Comparison of ENCODE assay signal across 8 mouse cellular contexts in genomic region chr7:24364827-24365226, GRCm38 (mm10). TPM values are rescaled to one million over a fixed set of nuclear protein-coding genes. Genes with fewer than 3 reads are reported as not detected.
A peak's percentile ranks its signal among the peaks of the same experiment; 100 is the strongest.
DNase-seq lines count a peak whose midpoint lies in the region; ATAC-seq and TF ChIP-seq lines count a peak whose summit lies in the region.

No protein-coding gene starts in this region.

- peak; percentile 19 for ATAC-seq in inflammation-experienced regulatory T-cells, adult 6 months

- intact Hi-C loops in gastrocnemius, postnatal 14 days (cut with DNase I; ENCODE audit: low total_unique reads): loop anchor here (2.0 to 5.0 kb wide), 2 partner anchors 20 to 42 kb away; no protein-coding TSS in a partner anchor

- no peak overlapping the region for H3K4me3 ChIP-seq in cortical plate, adult 2 months (ENCODE audit: insufficient read depth, low read length)
- peak overlapping the region; percentile 78 for H3K4me3 ChIP-seq in megakaryocyte, embryonic 14.5 days (replicated peaks)

- no peaks in the 10 kb centered on the region for H3K36me3 ChIP-seq in megakaryocyte, embryonic 14.5 days (replicated peaks; ENCODE audit: low read length)

- DNase-seq in adrenal gland, adult (ENCODE audit: inconsistent age in 2 of 2, low spot score in 1 of 2): peak; percentile 83 to 94
- DNase-seq in gastrocnemius, postnatal 14 days: peak; percentile 78
- DNase-seq in left cerebral cortex, adult 8-10 months (ENCODE audit: low spot score in 2 of 2): peak; percentile 54 to 88
- DNase-seq in right cerebral cortex, adult 2 months (ENCODE audit: low spot score in 2 of 2): peak; percentile 89
- peak; percentile 87 for DNase-seq in urinary bladder, postnatal 25 days (ENCODE audit: low spot score)

- peak; percentile 75 for TF ChIP-seq CTCF in cortical plate, adult 2 months (IDR thresholded peaks at IDR 0.05; ENCODE audit: extremely low read depth, insufficient read depth, low read length)

- peaks cover 12% of the 10 kb centered on the region for H3K9me3 ChIP-seq in megakaryocyte, embryonic 14.5 days

- peaks cover 1% of the 10 kb centered on the region; the same call in 1 of the 2 replicates for H3K4me1 ChIP-seq in cortical plate, adult 2 months (ENCODE audit: control insufficient read depth, insufficient read depth, low read length)
- peaks cover 59% of the 10 kb centered on the region for H3K4me1 ChIP-seq in megakaryocyte, embryonic 14.5 days

- peak; percentile 21; the same call in 1 of the 2 replicates for TF ChIP-seq POLR2A in cortical plate, adult 2 months (IDR thresholded peaks at IDR 0.05; ENCODE audit: extremely low read depth, insufficient read depth, low read length)

- H3K27ac ChIP-seq in cortical plate, adult 2 months (ENCODE audit: insufficient read depth, low read length): no peak overlapping the region

- peaks cover 11% of the 10 kb centered on the region for H3K27me3 ChIP-seq in megakaryocyte, embryonic 14.5 days (replicated peaks)

RNA-seq across cellular contexts. Expression of gene Kcnn4, which starts 5.2 kb away (rescaled TPM):
- polyA plus RNA-seq in cortical plate, adult 2 months (2012; rRNA removed): 0.47 and 0.77 TPM in 2 replicates
- total RNA-seq in gastrocnemius, postnatal 14 days (2021): under 1 TPM; 0.29 to 0.33 TPM
- 100 to 1,000 TPM in 2 of 3 experiments, 10 to 100 TPM in 1; 79.1 to 131 (median 126) TPM for polyA plus RNA-seq in inflammation-experienced regulatory T-cells, adult 6 months (2017; shearing (Covaris generic))
- 1 to 10 TPM in 1 of 4 experiments, under 1 TPM in 3; 0.50 to 1.0 (median 0.53) TPM for total RNA-seq in left cerebral cortex, adult 8-10 months (2022)
- 9.0 and 25.3 TPM in 2 replicates for polyA plus RNA-seq in megakaryocyte, embryonic 14.5 days (2012; ENCODE audit: insufficient read depth, low replicate concordance)

RNA-seq across cellular contexts. Expression of gene Lypd5, which starts 15.8 kb away (rescaled TPM):
- polyA plus RNA-seq in cortical plate, adult 2 months (2012; rRNA removed): not detected in 2 replicates
- total RNA-seq in gastrocnemius, postnatal 14 days (2021): not detected
- polyA plus RNA-seq in inflammation-experienced regulatory T-cells, adult 6 months (2017; shearing (Covaris generic)): not detected
- total RNA-seq in left cerebral cortex, adult 8-10 months (2022): not detected
- not detected in 2 replicates for polyA plus RNA-seq in megakaryocyte, embryonic 14.5 days (2012; ENCODE audit: insufficient read depth, low replicate concordance)

RNA-seq across cellular contexts. Expression of gene Tescl, which starts 31.1 kb away (rescaled TPM):
- polyA plus RNA-seq in cortical plate, adult 2 months (2012; rRNA removed): 0.29 TPM in 1 of 2 replicates, not detected in the other
- not detected for total RNA-seq in gastrocnemius, postnatal 14 days (2021)
- polyA plus RNA-seq in inflammation-experienced regulatory T-cells, adult 6 months (2017; shearing (Covaris generic)): not detected
- total RNA-seq in left cerebral cortex, adult 8-10 months (2022): not detected
- polyA plus RNA-seq in megakaryocyte, embryonic 14.5 days (2012; ENCODE audit: insufficient read depth, low replicate concordance): not detected in 2 replicates

RNA-seq across cellular contexts. Expression of gene Smg9, which starts 34.6 kb away (rescaled TPM):
- 81.7 and 84.5 TPM in 2 replicates for polyA plus RNA-seq in cortical plate, adult 2 months (2012; rRNA removed)
- 1 to 10 TPM; 9.2 to 9.5 TPM for total RNA-seq in gastrocnemius, postnatal 14 days (2021)
- polyA plus RNA-seq in inflammation-experienced regulatory T-cells, adult 6 months (2017; shearing (Covaris generic)): 10 to 100 TPM; 22.7 to 26.1 (median 23.6) TPM
- total RNA-seq in left cerebral cortex, adult 8-10 months (2022): 10 to 100 TPM; 40.2 to 47.7 (median 43.4) TPM
- 42.3 and 58.9 TPM in 2 replicates for polyA plus RNA-seq in megakaryocyte, embryonic 14.5 days (2012; ENCODE audit: insufficient read depth, low replicate concordance)

RNA-seq across cellular contexts. Expression of gene Zfp94, which starts 48.4 kb away (rescaled TPM):
- polyA plus RNA-seq in cortical plate, adult 2 months (2012; rRNA removed): 20.2 and 22.4 TPM in 2 replicates
- total RNA-seq in gastrocnemius, postnatal 14 days (2021): 1 to 10 TPM; 1.7 to 2.4 TPM
- 10 to 100 TPM in 2 of 3 experiments, 1 to 10 TPM in 1; 6.6 to 13.0 (median 12.6) TPM for polyA plus RNA-seq in inflammation-experienced regulatory T-cells, adult 6 months (2017; shearing (Covaris generic))
- total RNA-seq in left cerebral cortex, adult 8-10 months (2022): 10 to 100 TPM; 14.2 to 16.4 (median 15.7) TPM
- 1.1 TPM in 1 of 2 replicates, not detected in the other for polyA plus RNA-seq in megakaryocyte, embryonic 14.5 days (2012; ENCODE audit: insufficient read depth, low replicate concordance)
